Mouse (Mus musculus) myocyte (in vitro differentiated cells): ENCODE results near the gene Mad1l1.

Source experiments
- CEBPB ChIP-seq: IDR thresholded peaks from 2 replicates; pipeline ENCODE4 v1.6.1; 2011; ENCODE audit warnings: mild to moderate bottlenecking, moderate library complexity; ENCODE audit not compliant: poor library complexity, insufficient read depth, severe bottlenecking
- E2F4 ChIP-seq: IDR thresholded peaks from one replicate; pipeline ENCODE4 v1.6.1; 2011; ENCODE audit warnings: mild to moderate bottlenecking, control low read depth, moderate library complexity; ENCODE audit not compliant: insufficient read depth
- MAX ChIP-seq: IDR thresholded peaks from one replicate; pipeline ENCODE4 v1.6.1; 2011; ENCODE audit warnings: low read depth, mild to moderate bottlenecking, control low read depth
- MYOG ChIP-seq, 3 experiments: IDR thresholded peaks; one replicate each; pipeline ENCODE4 v1.6.1; 2011; ENCODE audit warnings: control low read depth in 2 of 3, low read depth in 2 of 3, mild to moderate bottlenecking in 2 of 3; ENCODE audit not compliant: insufficient read length in 2 of 3, control insufficient read depth in 1 of 3, insufficient read depth in 1 of 3
- POLR2A ChIP-seq: IDR thresholded peaks from one replicate; pipeline ENCODE4 v1.6.1; 2011; ENCODE audit warnings: low read depth, mild to moderate bottlenecking, control low read depth, moderate library complexity; ENCODE audit not compliant: insufficient read length
- POLR2AphosphoS2 ChIP-seq: IDR thresholded peaks from one replicate; pipeline ENCODE4 v1.6.1; 2011; ENCODE audit warnings: low read depth, control low read depth; ENCODE audit not compliant: insufficient read length
- REST ChIP-seq: IDR thresholded peaks from one replicate; pipeline ENCODE4 v1.6.1; 2011; ENCODE audit warnings: mild to moderate bottlenecking, control low read depth, moderate library complexity; ENCODE audit not compliant: insufficient read depth, insufficient read length

GRCm38 (mm10) chr5:140238880-140239279 is 82.5 kb downstream of the Mad1l1 start:
- TF ChIP-seq POLR2A (no peak), MAX (no peak), E2F4 (no peak), POLR2AphosphoS2 (no peak), REST (no peak), MYOG (IDR thresholded peaks at IDR 0.05; ENCODE audit: control insufficient read depth in 1 of 3, insufficient read depth in 1 of 3, insufficient read length in 2 of 3, low read depth in 2 of 3) (no peak), CEBPB (no peak)
